Comparison of ENCODE assay signal across 9 mouse cellular contexts in genomic region chr10:77116537-77117455, GRCm38 (mm10). TPM values are rescaled to one million over a fixed set of nuclear protein-coding genes. Genes with fewer than 3 reads are reported as not detected.
DNase-seq lines count a peak whose midpoint lies in the region; ATAC-seq and TF ChIP-seq lines count a peak whose summit lies in the region.
"Had no signal": no experiment of that assay in that cellular context is flagged by ENCODE, and none has a peak within 500 bp of the region (broad histone marks: within the 10 kb centered on the region; RNA-seq: fewer than 3 reads in every experiment).

No protein-coding gene starts in this region.

- H3K4me1 ChIP-seq in forebrain, embryonic 10.5 days, result peaks cover 40% of the 10 kb centered on the region
- no peaks in the 10 kb centered on the region for H3K4me1 ChIP-seq in forebrain, embryonic 14.5 days (ENCODE audit: control insufficient read depth, insufficient read depth, low read length)
- H3K4me1 ChIP-seq in hindbrain, embryonic 16.5 days (ENCODE audit: control insufficient read depth, insufficient read depth, low read depth, low read length), result peaks cover 4% of the 10 kb centered on the region; the same call in 1 of the 2 replicates
- H3K4me1 ChIP-seq in lung, embryonic 15.5 days, result peaks cover 51% of the 10 kb centered on the region
- H3K4me1 ChIP-seq in cerebellum, adult 2 months (ENCODE audit: control insufficient read depth, insufficient read depth, low read length), result no peaks in the 10 kb centered on the region

- TF ChIP-seq CTCF in Patski (IDR thresholded peaks at IDR 0.05), result no peak
- no peak for TF ChIP-seq CTCF in cerebellum, adult 2 months (IDR thresholded peaks at IDR 0.05; ENCODE audit: borderline replicate concordance, insufficient read depth, low read depth, low read length)

- no peak overlapping the region for H3K4me2 ChIP-seq in forebrain, embryonic 14.5 days (ENCODE audit: low read length)
- no peak overlapping the region for H3K4me2 ChIP-seq in hindbrain, embryonic 16.5 days (ENCODE audit: low read length)
- H3K4me2 ChIP-seq in lung, embryonic 15.5 days, result no peak overlapping the region

- in situ Hi-C loops in Patski (cut with MboI; ENCODE audit: low pct_unique_long_range_greater_than_20kb), result no loop called here

- peaks cover 32% of the 10 kb centered on the region for H3K36me3 ChIP-seq in forebrain, embryonic 10.5 days (replicated peaks)
- H3K36me3 ChIP-seq in forebrain, embryonic 14.5 days (ENCODE audit: control insufficient read depth, insufficient read depth, low read length), result no peaks in the 10 kb centered on the region
- H3K36me3 ChIP-seq in hindbrain, embryonic 16.5 days (ENCODE audit: control insufficient read depth, insufficient read depth, low read length), result no peaks in the 10 kb centered on the region
- H3K36me3 ChIP-seq in lung, embryonic 15.5 days, result no peaks in the 10 kb centered on the region

- no peak for TF ChIP-seq POLR2A in cerebellum, adult 2 months (IDR thresholded peaks at IDR 0.05; ENCODE audit: borderline replicate concordance, insufficient read depth, low read length)

- CTCF ChIA-PET in Patski (lab: Charles Lee), result interaction anchor here (0.8 to 1.7 kb wide), 3 partner anchors 8 to 35 kb away, joined by 3 to 5 read pairs (median 4); no protein-coding TSS in a partner anchor

- H3K4me3 ChIP-seq in forebrain, embryonic 10.5 days, result no peak overlapping the region
- no peak overlapping the region for H3K4me3 ChIP-seq in forebrain, embryonic 14.5 days (ENCODE audit: low read depth, low read length)
- H3K4me3 ChIP-seq in hindbrain, embryonic 16.5 days (ENCODE audit: low read length), result no peak overlapping the region
- H3K4me3 ChIP-seq in lung, embryonic 15.5 days, result no peak overlapping the region
- no peak overlapping the region for H3K4me3 ChIP-seq in cerebellum, adult 2 months (replicated peaks; ENCODE audit: insufficient read depth, low read depth, low read length)

- WGBS in forebrain, embryonic 10.5 days, result 48% methylated on average over 4 of the region's 4 CpGs
- WGBS in forebrain, embryonic 14.5 days, result 48% methylated on average over 4 of the region's 4 CpGs
- 24% methylated on average over 4 of the region's 4 CpGs for WGBS in hindbrain, embryonic 16.5 days
- WGBS in lung, embryonic 15.5 days, result 19% methylated on average over 4 of the region's 4 CpGs
- WGBS in cerebellum, adult 2 months, result 31% methylated on average over 4 of the region's 4 CpGs

- H3K27ac ChIP-seq in forebrain, embryonic 10.5 days, result peak overlapping the region; percentile 51; the same call in 1 of the 2 replicates
- no peak overlapping the region for H3K27ac ChIP-seq in forebrain, embryonic 14.5 days (ENCODE audit: low read depth, low read length)
- peak overlapping the region; percentile 36; the same call in 1 of the 2 replicates for H3K27ac ChIP-seq in hindbrain, embryonic 16.5 days (ENCODE audit: low read depth, low read length)
- H3K27ac ChIP-seq in lung, embryonic 15.5 days, result peak overlapping the region; percentile 85
- no peak overlapping the region for H3K27ac ChIP-seq in cerebellum, adult 2 months (ENCODE audit: insufficient read depth, low read length)

- no peak for DNase-seq in forebrain, embryonic 10.5 days (ENCODE audit: extremely low spot score, low spot score)
- no peak for DNase-seq in forebrain, embryonic 14.5 days (ENCODE audit: low spot score)
- DNase-seq in Patski (ENCODE audit: low read depth, low spot score), result no peak
- no peak for DNase-seq in left cerebral cortex, adult 9 months (ENCODE audit: low spot score in 2 of 2)
- DNase-seq in cerebellum, adult 2 months, result no peak
- no peak for DNase-seq in layer of hippocampus, postnatal 36 days
- DNase-seq: cerebellum, adult 8-10 months had no signal

- no peaks in the 10 kb centered on the region for H3K9me3 ChIP-seq in forebrain, embryonic 10.5 days
- no peaks in the 10 kb centered on the region for H3K9me3 ChIP-seq in forebrain, embryonic 14.5 days (replicated peaks; ENCODE audit: control insufficient read depth, low read length)
- no peaks in the 10 kb centered on the region for H3K9me3 ChIP-seq in hindbrain, embryonic 16.5 days (ENCODE audit: control insufficient read depth, low read length)
- H3K9me3 ChIP-seq in lung, embryonic 15.5 days, result no peaks in the 10 kb centered on the region

- no peak for ATAC-seq in forebrain, embryonic 14.5 days
- peak; percentile 42 for ATAC-seq in Patski
- ATAC-seq in hindbrain, embryonic 16.5 days, result peak; percentile 46; the same call in 1 of the 2 replicates
- peak; percentile 82 for ATAC-seq in lung, embryonic 15.5 days (ENCODE audit: borderline replicate concordance, extremely low read depth, low FRiP score, low TSS enrichment)

- POLR2A ChIA-PET in Patski (lab: Charles Lee), result no interaction called here

- H3K9ac ChIP-seq in forebrain, embryonic 14.5 days (ENCODE audit: low read length), result no peak overlapping the region
- H3K9ac ChIP-seq in hindbrain, embryonic 16.5 days (ENCODE audit: low read depth, low read length), result no peak overlapping the region
- no peak overlapping the region for H3K9ac ChIP-seq in lung, embryonic 15.5 days

- H3K27me3 ChIP-seq in forebrain, embryonic 10.5 days (ENCODE audit: poor library complexity, severe bottlenecking), result no peaks in the 10 kb centered on the region
- no peaks in the 10 kb centered on the region for H3K27me3 ChIP-seq in forebrain, embryonic 14.5 days (replicated peaks; ENCODE audit: control insufficient read depth, insufficient read depth, low read length)
- no peaks in the 10 kb centered on the region for H3K27me3 ChIP-seq in Patski
- no peaks in the 10 kb centered on the region for H3K27me3 ChIP-seq in hindbrain, embryonic 16.5 days (replicated peaks; ENCODE audit: control insufficient read depth, insufficient read depth, low read length)
- no peaks in the 10 kb centered on the region for H3K27me3 ChIP-seq in lung, embryonic 15.5 days
- H3K27me3 ChIP-seq in cerebellum, adult 2 months (ENCODE audit: control insufficient read depth, insufficient read depth, low read length), result no peaks in the 10 kb centered on the region

RNA-seq across cellular contexts. Expression of gene Col18a1, which starts 49.6 kb away (rescaled TPM):
- 147 and 152 TPM in 2 replicates for polyA plus RNA-seq in forebrain, embryonic 10.5 days (2016; fragmentation: Nextera tagmentation; extraction: Ambion mirVana)
- polyA plus RNA-seq in forebrain, embryonic 14.5 days (2014; fragmentation: Nextera tagmentation; extraction: Ambion mirVana), result 21.3 and 24.1 TPM in 2 replicates
- polyA plus RNA-seq in Patski (2021), result 449 TPM
- 26.4 and 41.9 TPM in 2 replicates for polyA plus RNA-seq in hindbrain, embryonic 16.5 days (2015; fragmentation: Nextera tagmentation; extraction: Ambion mirVana)
- 263 and 283 TPM in 2 replicates for polyA plus RNA-seq in lung, embryonic 15.5 days (2015; fragmentation: Nextera tagmentation; extraction: Ambion mirVana)
- 45.7 and 52.8 TPM in 2 replicates for polyA plus RNA-seq in cerebellum, adult 2 months (2012; rRNA removed)
- 1 to 10 TPM; 3.1 to 4.4 TPM for total RNA-seq in layer of hippocampus, postnatal 36 days (2021)

Comparison
In these comparisons a context has a peak if more than half of its experiments do, and no peak if none do; other contexts are left out.
1. H3K27ac ChIP-seq: peak in forebrain, embryonic 10.5 days (single experiment), hindbrain, embryonic 16.5 days (single experiment) and lung, embryonic 15.5 days (single experiment); none in forebrain, embryonic 14.5 days (single experiment) and cerebellum, adult 2 months (single experiment).